Mouse (Mus musculus) frontal cortex, postnatal 25 days (tissue): Measurements from ENCODE around the gene Ssh3.
"Not testable (repeated sequence)": the region's sequence is repeated elsewhere in the genome, so short reads cannot be mapped to it uniquely, and the experiment has no call there.

Experiments
- DNase-seq, 2 experiments: peaks; one replicate each; pipeline ENCODE4 v3.0.0; 2022; ENCODE audit warnings: low spot score in 2 of 2

The Ssh3 gene

GRCm38 (mm10) chr19:4296611-4297010 lies 27.6 kb upstream of the Ssh3 start:
- no peak for DNase-seq

- no peak for DNase-seq
Observed at GRCm38 (mm10) chr19:4295391-4295790, 26.4 kb upstream of the Ssh3 start.

- no peak for DNase-seq
Observed at GRCm38 (mm10) chr19:4294381-4295097, 25.6 kb upstream of the Ssh3 start.

GRCm38 (mm10) chr19:4291161-4291560 lies 22.2 kb upstream of the Ssh3 start:
- DNase-seq: no peak

- no peak for DNase-seq
Observed at GRCm38 (mm10) chr19:4290749-4291148, 21.8 kb upstream of the Ssh3 start.

- DNase-seq: no peak
Observed at GRCm38 (mm10) chr19:4283653-4284052, 14.7 kb upstream of the Ssh3 start.

- peak; percentile 92 for DNase-seq
Observed at GRCm38 (mm10) chr19:4282898-4283553, 14.0 kb upstream of the Ssh3 start, which contains the start of gene Ankrd13d. TSS of gene Ankrd13d (minus strand) at chr19:4283137.

- no peak for DNase-seq
Observed at GRCm38 (mm10) chr19:4280425-4280824, 11.4 kb upstream of the Ssh3 start.

- no peak for DNase-seq
Observed at GRCm38 (mm10) chr19:4279487-4279886, 10.5 kb upstream of the Ssh3 start.

GRCm38 (mm10) chr19:4270972-4271371 lies 2.0 kb upstream of the Ssh3 start:
- DNase-seq: no peak

GRCm38 (mm10) chr19:4270187-4270586 lies 1.2 kb upstream of the Ssh3 start:
- no peak for DNase-seq

GRCm38 (mm10) chr19:4265956-4266355 lies 3.0 kb downstream of the Ssh3 start:
- no peak for DNase-seq

- DNase-seq: no peak
Observed at GRCm38 (mm10) chr19:4264171-4264780, 4.7 kb downstream of the Ssh3 start.

- DNase-seq: no peak
Observed at GRCm38 (mm10) chr19:4263702-4264101, 5.3 kb downstream of the Ssh3 start.

- DNase-seq: no peak
Observed at GRCm38 (mm10) chr19:4262756-4263155, 6.2 kb downstream of the Ssh3 start.

- DNase-seq: no peak
Observed at GRCm38 (mm10) chr19:4261038-4261698, 7.8 kb downstream of the Ssh3 start.

GRCm38 (mm10) chr19:4257897-4258252 lies 11.1 kb downstream of the Ssh3 start:
- DNase-seq: no peak

- DNase-seq: peak; percentile 90 to 96
Observed at GRCm38 (mm10) chr19:4257216-4257896, 11.6 kb downstream of the Ssh3 start.

- no peak for DNase-seq
Observed at GRCm38 (mm10) chr19:4255583-4256162, 13.3 kb downstream of the Ssh3 start.

- DNase-seq: no peak
Observed at GRCm38 (mm10) chr19:4254230-4254629, 14.8 kb downstream of the Ssh3 start.

GRCm38 (mm10) chr19:4248683-4249082 lies 20.3 kb downstream of the Ssh3 start:
- not testable (repeated sequence) for DNase-seq

- DNase-seq: no peak
Observed at GRCm38 (mm10) chr19:4247010-4247409, 22.0 kb downstream of the Ssh3 start.
